Mouse (Mus musculus): ENCODE results near the gene Osbpl8.

The Osbpl8 gene

DNA sequence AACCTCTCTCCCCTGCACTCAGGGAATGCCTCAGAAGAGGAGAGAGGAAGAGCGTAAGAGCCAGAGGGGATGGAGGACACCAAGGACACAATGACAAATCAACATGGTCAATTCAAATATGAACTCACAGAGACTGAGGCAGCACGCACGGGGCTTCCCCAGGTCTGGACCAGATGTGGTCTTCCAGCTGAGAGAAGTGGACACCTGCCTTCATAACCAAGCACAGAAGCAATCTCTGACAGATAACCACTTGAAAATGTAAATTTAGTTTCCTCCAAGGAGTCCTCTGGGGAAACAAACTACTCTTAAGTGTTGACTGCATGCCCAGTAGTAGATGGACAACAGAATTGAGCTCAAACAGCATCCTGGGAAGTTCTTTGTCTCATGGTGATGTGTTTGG, 9.5 kb upstream of the Osbpl8 start:
- DNase-seq (ENCODE audit: low spot score in 2 of 2): no peak

DNA sequence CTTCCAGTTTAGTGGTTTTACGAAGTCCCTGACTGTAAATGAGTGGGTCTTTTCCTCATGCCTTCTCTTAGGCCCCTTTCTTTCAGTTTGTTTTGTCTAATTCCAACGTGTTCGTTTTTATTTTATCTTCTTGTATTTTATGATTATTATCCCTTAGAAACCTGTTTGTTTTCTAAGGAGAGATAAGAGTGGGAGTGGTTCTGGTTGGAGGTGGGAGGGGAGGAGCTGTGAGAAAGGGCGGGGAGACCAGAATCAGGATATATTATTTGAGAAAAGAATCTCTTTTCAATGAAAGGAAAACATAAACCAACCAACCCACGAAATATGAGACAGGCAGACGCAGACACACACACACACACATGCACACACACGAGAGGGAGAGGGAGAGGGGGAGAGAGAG, 9.0 kb upstream of the Osbpl8 start:
- DNase-seq (ENCODE audit: low spot score in 2 of 2): no peak

DNA sequence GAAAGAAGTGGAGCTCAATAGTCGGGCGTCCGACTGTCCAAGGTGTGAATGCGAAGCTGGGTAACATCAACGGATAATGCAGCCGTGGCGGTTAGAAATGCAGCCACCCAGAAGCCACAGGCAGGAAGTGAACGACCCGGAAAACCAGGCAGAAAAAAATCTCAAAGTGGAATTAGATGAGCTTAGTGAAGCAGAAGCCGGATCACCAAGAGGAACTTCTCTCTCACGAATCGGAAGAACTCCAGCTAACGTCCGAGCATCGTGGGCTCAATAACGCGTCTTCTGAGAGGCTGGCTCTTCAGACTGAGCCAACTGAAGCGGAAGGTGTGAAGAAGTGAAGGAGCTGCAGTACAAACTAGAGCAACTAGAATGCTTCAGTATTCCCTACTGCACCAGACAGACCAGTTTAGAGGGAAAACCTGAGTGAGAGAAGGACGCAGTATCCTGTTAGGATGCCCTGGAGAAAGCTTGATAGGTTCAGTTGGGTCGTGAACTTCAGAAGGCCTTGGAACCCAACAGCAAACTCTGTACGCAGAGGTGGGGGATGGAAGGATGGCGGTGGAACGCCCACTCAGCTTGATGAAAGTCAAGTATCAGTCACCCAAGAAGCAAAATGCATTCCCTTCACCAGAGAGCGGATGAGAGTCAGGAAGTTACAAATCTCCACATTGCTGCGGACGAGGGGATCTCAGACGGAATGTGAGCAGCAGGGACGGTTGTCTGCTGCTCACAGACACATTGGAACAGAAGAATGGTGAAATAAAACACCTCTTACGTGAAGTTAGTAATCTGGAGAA, 8.0 kb upstream of the Osbpl8 start:
- DNase-seq (ENCODE audit: low spot score in 2 of 2): peak in 1 of 2 experiments; percentile 29

DNA sequence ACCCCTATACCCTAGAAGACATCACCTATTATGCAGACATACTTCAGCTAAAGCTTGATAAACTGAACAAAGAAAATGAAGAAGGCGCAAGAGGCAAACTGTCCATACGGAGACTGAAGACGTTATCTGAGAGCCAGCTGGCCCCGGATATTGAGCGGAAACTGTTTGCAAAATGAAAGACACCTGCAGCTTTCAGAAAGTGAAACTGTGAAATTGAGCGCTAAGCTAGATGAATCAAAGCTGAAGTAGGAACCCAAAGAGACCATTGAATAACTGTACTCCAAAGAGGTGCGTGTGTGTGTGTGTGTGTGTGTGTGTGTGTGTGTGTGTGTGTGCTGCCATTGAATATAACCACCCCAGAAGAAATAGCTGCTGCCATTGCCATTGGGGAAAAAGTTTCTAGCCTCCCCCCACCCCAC, 7.3 kb upstream of the Osbpl8 start:
- peak in 1 of 2 experiments; percentile 38 for DNase-seq (ENCODE audit: low spot score in 2 of 2)

DNA sequence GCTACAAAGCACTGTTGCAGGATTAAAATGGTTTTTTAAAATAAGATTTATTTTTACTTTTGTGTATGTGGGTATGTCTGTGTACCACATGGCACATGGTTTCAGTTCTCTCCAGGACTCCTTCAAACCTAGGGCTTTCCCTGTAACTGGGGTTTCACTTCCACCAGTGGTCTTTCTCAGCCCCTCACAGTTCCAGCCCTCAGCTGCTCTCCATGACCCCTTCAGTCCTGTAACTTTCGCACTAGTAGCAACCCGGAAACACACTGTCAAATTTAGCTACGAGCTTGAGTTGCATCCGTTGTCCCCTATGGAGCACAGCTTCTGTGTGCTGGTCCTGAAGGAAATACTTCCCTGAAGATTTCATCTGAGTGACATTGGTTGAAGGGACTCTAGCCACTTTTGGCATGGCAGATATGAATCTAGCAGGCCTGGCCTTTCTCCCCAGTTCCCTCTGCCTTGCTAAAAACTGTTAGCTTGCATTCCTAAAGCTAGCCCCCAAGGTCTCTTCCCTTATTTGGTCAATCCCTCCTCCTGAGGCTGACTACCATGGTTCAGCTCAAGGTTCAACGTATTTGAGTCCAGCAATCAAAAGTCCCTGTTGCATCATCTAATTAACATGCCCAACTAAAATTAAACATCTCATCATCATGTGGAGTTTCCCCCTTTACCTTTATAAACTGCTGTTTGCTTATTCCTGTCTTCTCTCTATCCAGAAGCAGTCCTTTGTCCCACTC, 4.6 kb upstream of the Osbpl8 start:
- DNase-seq (ENCODE audit: low spot score in 2 of 2): no peak

DNA sequence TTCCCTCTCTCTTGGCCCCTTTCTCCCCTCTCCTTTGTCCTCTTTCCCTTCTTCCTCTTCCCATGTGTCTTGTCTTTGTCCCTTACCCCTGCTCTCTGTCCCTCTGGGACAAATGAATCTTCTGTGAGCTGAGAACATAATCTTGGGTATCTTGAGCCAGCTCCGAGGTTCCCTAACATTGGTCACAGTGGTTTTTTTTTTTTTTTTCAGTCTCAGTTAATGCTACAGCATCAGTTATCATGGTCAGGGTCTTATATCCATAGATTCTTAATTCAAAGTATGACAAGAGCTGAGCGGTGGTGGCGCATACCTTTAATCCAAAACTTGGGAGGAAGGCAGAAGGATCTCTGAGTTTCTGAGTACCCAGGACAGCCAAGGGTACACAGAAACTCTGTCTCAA, 4.0 kb upstream of the Osbpl8 start:
- DNase-seq (ENCODE audit: low spot score in 2 of 2): no peak

DNA sequence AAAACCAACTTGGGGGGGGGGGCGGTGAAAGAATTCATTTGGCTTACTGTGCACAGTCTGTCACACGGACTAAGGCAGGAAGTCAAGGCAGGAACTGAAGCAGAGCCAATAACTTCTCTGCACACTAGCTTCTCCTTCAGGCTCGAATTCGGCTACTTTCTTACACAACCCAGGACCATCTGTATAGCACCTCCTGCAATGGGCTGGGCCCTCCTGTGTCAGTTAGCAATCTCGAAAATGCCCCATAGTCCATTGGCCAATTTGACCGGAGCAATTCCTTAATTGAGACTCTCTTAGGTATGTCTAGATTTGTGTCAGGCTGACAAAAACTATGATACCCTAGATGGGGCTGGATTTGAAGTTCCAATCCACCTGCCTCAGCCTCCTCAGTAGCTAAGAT, 3.2 kb upstream of the Osbpl8 start:
- DNase-seq (ENCODE audit: low spot score in 2 of 2): peak in 1 of 2 experiments; percentile 10

DNA sequence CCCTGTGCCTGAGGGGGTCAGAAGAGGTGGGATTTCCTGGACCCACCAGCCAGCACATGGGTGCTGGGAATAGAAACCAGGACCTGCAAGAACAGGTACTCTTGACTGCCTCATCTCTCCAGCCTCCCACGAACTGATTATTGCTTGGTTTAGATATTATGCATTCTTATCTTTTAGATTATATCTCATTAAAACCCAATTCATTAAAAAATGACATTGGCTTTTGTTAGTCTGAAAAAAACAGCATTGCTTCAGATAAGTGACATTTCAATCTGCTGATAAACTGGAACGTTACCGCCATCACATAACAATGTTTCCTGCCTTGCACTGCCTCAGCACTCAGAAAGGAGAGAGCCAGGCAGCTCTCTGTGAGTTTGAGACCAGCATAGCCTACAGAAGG, 1.5 kb upstream of the Osbpl8 start:
- DNase-seq (ENCODE audit: low spot score in 2 of 2): peak in 1 of 2 experiments; percentile 12

DNA sequence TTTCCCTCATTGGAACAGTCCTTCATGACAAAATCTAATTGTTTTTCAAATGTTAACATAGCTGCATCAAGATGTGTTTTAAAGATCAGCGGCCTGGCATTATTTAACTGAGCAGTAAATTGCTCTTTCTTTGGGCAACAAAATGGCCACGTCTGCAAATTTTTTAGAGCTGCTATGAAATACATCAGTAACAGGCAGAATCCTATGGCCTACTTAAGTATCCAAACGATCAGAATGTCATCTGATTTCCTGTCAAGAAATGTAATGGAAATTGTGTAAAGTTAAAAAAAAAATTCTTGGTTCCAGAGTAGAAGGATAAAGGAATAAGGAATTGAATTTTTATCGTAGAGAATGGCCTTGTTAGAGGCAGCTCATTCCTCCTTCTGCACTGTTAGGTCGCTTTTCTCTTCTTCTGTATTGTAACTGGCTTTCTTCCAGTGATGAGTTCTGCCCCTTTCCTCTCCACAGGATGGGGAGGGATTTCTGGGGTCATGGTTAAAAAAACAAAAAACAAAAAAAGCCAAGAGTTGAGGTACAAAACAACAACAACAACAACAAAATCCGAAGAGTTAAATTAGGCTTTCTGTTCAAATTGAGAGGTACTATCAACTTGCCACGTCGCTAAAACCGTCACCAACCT, 831 bp upstream of the Osbpl8 start:
- DNase-seq (ENCODE audit: low spot score in 2 of 2): peak in 1 of 2 experiments; percentile 7

DNA sequence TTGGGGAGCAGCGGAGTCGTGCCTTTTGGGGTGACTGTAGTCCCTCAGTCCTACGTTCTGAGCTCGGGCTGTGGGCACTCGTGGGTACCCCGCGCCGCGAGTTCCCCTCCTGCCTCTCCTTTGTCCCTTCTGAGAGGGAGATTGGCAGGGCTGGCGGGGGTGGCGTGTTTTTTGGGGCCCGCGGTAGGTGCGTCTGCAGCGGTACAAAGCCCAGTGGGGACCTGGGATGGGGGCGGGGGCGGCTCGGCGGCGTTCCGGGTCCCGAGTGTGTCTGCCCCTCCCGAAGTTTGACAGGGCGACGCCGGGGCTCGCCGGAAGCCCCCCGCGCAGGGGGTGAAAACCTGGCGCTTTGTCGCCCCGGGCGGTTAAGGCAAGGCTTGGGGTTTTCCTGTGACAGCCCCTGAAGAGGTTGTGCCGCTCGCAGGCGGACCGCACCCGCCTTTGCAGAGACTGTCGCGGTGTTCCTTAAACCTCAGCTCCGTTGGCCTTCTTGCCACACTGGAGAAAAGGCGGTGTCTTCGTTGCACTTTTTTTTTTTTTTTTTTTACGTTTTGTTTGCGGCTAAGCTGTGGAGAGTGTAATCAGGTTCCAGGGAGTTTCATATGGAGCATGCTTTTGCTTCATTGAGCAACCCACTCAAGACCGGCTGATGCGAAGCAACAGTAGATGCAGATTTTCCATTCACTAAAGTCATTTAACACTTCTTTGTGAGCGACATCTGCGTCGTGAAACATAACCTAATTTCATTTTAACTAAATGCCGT, 848 bp downstream of the Osbpl8 start:
- peak; percentile 76 to 80 for DNase-seq (ENCODE audit: low spot score in 2 of 2)

DNA sequence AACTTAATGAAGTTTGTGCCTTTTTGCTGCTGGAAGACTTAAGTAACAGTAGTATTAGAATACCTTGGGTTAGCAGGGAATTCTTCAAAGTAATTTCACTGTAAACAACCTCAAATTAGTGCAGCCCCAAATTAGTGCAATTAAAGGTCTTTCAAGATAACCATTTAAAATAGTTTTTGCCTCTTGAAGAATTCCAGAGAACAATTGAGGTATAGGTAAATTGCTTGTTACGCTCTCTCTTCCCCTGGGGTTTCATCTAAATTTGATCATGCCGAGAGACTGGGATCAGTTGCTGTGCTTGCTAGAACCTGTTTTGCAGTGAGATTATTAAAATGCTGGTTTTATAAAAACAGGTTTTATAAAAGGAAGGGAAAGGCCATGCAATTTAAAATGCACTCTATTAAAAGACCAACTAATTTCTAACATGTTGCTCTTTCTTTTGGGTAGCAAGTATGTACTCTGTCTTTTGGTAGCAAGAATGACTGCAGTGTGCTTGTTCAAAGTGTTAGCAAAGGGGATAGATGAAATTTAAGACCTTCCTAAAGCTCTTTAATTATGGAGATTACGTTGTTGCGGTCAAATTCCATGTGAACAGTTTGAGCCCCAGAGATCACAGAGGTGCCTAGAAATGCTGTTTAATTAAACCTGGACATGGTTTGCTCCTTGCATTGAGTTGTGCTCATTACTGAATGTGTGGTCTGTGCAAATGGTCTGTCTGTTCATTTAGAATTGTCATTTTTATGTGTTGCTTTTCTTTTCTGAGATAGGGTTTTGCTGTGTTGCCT, 1.7 kb downstream of the Osbpl8 start:
- DNase-seq (ENCODE audit: low spot score in 2 of 2): peak in 1 of 2 experiments; percentile 11

DNA sequence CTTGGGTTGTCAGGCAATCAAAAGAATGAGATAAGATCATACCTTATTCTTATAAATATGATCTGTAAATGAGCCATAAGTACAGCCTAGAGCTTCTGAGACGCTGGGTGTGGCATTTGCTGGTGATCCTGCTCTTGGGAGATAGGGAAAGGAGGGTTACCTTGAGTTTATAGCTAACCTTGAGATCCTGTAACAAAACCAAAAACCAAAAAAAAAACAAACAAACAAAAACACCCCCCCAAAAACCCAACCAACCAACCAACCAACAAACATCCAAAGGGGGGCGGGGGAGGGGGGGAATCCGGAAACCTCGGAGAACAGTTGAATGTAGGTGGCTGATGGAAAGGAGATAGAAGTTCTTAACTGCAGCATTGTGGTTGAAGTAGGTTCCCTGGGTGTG, 2.9 kb downstream of the Osbpl8 start:
- peak in 1 of 2 experiments; percentile 28 for DNase-seq (ENCODE audit: low spot score in 2 of 2)

DNA sequence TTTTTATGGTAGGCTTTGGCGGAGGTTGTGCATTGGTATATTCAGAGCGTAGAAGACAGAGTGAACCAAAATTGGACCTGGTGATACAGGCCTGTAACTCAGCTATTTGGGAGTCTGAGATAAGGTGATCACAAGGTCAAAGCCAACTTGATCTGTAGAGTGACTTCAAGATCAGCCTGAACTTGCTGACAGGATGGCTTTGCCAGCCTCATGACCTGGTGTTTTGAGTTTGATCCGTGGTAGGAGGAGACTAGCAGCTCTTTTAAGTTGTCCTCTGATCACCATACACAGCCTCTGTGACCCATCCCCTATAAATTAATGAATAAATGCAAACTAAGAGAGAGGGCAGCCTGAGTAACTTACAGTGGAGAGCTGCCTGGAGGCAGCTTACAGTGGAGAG, 3.8 kb downstream of the Osbpl8 start:
- peak in 1 of 2 experiments; percentile 19 for DNase-seq (ENCODE audit: low spot score in 2 of 2)

DNA sequence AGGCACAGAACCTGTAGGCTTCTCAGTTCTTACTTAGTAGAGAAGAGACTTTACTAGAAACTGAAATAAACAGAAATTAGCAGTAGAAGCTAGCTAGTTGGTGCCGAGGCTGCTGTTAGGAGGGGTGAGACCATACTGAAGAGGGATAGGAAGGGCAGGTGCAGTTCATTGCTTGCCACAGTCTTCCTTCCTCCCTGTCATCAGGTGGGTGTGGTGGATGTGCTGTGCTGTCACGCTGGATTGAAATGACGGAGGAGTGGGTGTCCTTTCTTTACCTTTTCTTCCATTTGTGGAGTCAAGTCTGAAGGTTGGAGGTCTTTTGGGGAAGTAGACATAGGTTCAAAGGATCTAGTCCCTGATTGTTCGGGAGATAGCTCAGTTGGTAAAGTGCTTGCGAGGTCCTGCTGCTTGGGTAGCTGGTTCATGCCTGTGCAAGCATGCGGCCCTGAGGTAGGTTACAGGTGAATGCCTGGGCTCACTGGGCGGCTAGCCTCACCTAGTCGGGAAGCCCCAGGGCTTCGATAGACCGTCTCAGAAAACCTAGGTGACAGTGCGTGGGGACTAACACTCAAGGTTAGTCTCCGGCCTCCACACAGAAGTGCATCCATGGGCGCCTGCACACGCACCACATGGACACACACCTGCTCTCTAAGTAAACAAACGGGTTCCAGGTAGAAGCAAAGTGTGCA, 6.8 kb downstream of the Osbpl8 start:
- peak in 1 of 2 experiments; percentile 30 for DNase-seq (ENCODE audit: low spot score in 2 of 2)

DNA sequence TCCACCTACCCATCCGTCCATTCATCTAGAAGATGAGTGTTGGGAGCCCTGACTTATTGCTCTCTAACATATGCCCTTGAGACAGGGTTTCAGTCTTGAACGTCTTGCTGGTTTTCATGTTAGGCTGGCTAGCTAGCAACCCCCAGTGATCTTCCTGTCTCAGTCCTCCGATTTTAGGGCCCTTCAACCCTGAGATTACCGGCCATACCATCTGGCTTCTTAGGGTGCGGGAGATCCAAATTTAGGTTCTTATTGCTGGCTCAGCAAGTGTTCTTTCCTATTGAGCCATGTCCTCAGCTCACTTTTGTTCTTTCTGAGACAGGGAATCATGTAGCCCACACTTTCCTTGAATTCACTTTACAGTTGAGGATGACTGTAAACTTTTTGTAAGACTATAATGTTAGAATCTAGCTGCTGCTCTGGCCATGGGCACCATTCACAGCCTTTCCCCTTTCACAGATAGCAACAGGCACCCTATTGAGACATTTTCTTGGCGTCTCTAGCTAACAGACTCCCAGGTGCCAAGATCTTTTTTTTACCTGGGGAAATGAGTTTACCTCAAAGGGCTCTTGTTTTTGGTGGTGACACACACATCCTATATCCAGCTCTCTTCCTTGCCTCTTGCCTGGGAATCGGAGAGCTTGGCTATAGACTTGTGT, 9.2 kb downstream of the Osbpl8 start:
- DNase-seq (ENCODE audit: low spot score in 2 of 2): peak in 1 of 2 experiments; percentile 7

DNA sequence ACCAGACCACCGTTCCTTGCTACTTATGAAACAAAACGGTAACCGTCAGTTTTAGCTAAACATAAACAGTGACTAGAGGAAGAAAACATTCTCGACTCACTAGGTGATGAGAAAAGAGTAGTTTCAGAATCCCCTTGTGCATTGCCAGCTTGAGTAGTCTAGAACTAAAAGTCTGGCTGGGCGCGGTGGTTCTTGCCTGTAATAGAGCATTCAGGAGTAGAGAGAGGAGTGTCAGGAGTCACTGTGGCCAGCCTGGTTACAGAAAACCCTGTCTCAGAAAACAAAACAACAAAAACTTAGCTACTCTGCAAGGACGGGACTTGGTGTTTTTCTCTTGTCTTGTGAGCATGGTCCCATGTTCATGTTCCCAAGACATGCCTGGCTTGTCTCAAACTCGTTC, 12.8 kb downstream of the Osbpl8 start:
- DNase-seq (ENCODE audit: low spot score in 2 of 2): no peak

DNA sequence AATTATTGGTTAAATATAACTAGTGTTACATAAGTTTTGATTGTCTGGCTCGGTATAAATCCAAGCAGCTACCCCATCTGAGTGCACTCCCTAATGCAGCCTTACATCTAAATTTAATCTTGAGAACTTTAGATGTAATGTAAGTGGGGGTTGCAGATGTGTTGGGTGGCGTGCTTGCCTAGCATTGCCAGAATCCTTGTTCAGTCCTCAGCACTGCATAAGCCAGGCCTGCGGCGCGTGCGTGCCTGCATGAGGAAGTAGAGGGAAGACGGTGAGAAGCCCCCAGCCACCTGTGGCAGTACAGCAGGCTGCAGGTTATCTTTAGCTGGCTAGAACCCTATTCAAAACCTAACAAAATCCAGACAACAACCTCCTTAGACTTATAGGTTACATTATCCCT, 13.5 kb downstream of the Osbpl8 start:
- DNase-seq (ENCODE audit: low spot score in 2 of 2): no peak

DNA sequence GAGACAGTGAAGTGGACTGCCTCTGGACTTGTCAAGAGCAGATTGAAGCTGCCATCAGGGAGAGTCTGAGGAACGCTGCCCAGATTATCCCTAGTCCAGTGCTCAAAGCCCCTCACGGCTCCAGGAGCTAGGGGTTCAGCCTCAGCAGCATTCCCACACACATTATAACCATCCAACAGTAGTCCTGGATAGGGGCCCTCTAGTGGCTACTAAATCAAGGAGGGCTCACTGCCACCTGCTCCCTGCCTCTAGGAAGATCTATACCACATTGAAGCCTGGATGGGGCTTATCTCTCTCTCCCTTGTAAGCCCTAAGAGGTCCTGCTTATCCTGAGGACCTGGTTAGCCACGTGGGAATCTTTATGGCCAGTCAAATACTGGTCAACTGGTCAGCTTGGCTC, 16.1 kb downstream of the Osbpl8 start:
- no peak for DNase-seq (ENCODE audit: low spot score in 2 of 2)

DNA sequence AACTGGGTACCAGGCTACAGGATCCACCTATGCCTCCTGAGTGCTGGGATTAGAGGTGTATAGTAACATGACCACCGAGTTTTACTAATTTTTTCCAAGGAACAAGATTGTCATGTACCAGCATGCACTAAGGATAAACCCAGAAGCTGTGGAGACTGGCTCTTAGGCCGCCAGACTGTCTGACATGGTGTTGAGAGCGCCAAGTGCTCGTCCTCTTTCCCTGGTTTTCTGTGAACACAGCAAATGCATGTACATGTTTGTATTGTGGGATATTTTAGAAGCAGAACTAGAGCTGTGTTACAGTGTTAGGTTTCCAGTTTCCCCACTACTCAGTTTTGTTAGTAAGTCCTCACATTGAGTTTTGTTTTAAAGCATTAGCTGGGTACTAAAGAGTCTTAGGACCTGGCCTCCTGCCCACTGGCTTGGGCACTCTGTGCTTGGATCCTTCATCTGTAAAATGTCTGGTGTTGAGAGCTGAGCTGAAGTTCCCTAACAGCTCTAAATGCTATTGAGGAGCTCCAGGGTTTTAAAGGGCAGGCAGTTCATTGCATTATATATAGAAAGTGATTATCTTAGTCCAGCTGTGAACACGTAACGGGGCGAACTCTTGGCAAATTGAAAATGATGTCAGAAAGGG, 19.2 kb downstream of the Osbpl8 start:
- no peak for DNase-seq (ENCODE audit: low spot score in 2 of 2)

Data from spleen, postnatal 10 days (tissue).